Mouse (Mus musculus) neural tube, embryonic 13.5 days (tissue): ENCODE results near the gene Mettl16. TPM values are rescaled to one million over a fixed set of nuclear protein-coding genes. Genes with fewer than 3 reads are reported as not detected.

Experiments
- ATAC-seq: fragments of 200-750 bp; cut with Nextera tagmentation; 2 replicates; pipeline ENCODE4 v1.8.0; 2017; ENCODE audit warnings: low read depth, mild to moderate bottlenecking, moderate TSS enrichment, moderate library complexity
- H3K27ac ChIP-seq: fragments of 300-500 bp; sonication (generic); replicated peaks from 2 replicates; pipeline ENCODE4 v1.5.1; 2015; ENCODE audit warnings: moderate library complexity, mild to moderate bottlenecking, inconsistent platforms
- H3K27me3 ChIP-seq: fragments of 300-500 bp; sonication (generic); 2 replicates; pipeline ENCODE4 v1.6.1; 2015; ENCODE audit warnings: mild to moderate bottlenecking, inconsistent platforms
- H3K36me3 ChIP-seq: fragments of 300-500 bp; sonication (generic); 2 replicates; pipeline ENCODE4 v1.6.1; 2015; ENCODE audit warnings: mild to moderate bottlenecking, inconsistent platforms
- H3K4me1 ChIP-seq: fragments of 300-500 bp; sonication (generic); replicated peaks from 2 replicates; pipeline ENCODE4 v1.6.1; 2015; ENCODE audit warnings: inconsistent platforms
- H3K4me2 ChIP-seq: fragments of 300-500 bp; sonication (generic); 2 replicates; pipeline ENCODE4 v1.6.1; 2015; ENCODE audit warnings: inconsistent platforms, mild to moderate bottlenecking, moderate library complexity
- H3K4me3 ChIP-seq: fragments of 300-500 bp; sonication (generic); 2 replicates; pipeline ENCODE4 v1.5.1; 2015; ENCODE audit warnings: mild to moderate bottlenecking, inconsistent platforms
- H3K9ac ChIP-seq: fragments of 300-500 bp; sonication (generic); 2 replicates; pipeline ENCODE4 v1.6.1; 2015; ENCODE audit warnings: moderate library complexity, mild to moderate bottlenecking, inconsistent platforms
- H3K9me3 ChIP-seq: fragments of 300-500 bp; sonication (generic); 2 replicates; pipeline ENCODE4 v1.6.1; 2016; ENCODE audit warnings: inconsistent platforms
- WGBS: fragments of 180-500 bp; shearing (Covaris S2); methylation state at CpG from one replicate; pipeline ENCODE4 v1.1.7; 2015; 5-methylcytosine and 5-hydroxymethylcytosine counted together
- polyA plus RNA-seq: library from polyadenylated mRNA; unstranded; fragments of >200 nt; fragmentation: Nextera tagmentation; extraction: Ambion mirVana; gene quantifications from 2 replicates; pipeline ENCODE4 v1.2.1, GENCODE M21; 2015

Gene Mettl16
- polyA plus RNA-seq, 1 experiment from 2014 or later = 40.2 TPM

DNA sequence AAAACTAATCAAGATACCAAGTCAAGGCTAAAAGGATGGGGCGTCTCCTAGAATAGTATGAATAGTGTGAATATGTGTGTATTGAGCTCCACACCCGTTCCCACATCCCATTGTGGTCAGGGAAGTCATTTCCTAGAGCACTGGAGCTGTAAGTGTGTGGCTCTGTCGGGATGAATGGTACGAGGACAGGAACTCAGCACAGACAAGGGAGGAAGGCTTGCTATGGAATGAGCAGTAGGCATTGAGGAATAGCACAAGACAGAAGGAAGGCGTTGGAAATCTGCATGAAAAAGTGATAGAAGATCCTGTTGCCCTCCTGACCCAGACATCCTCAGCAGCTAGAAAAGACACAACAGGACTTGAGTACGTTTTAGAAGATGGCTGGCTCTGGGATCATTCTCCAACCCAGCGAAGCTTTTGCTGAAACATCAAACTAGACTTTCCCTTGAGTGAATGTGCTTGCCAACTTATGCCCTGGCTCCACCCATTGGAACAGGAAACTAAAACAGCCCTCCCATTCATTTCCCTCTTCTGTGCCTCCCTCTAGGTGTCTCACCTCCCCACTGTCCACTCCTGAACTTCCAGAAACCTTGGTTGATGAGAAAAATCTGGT lies 57.3 kb downstream of the Mettl16 start:
- Histone ChIP-seq H3K4me3 (no peak overlapping the region), H3K4me1 (peaks cover 18% of the 10 kb centered on the region), H3K9me3 (no peaks in the 10 kb centered on the region), H3K4me2 (no peak overlapping the region), H3K27me3 (no peaks in the 10 kb centered on the region), H3K27ac (no peak overlapping the region), H3K9ac (no peak overlapping the region), H3K36me3 (no peaks in the 10 kb centered on the region; the same call in 1 of the 2 replicates)
- WGBS = 76% methylated on average over 7 of the region's 7 CpGs
- ATAC-seq = no peak

GRCm38 (mm10) chr11:74828404-74828931 lies 57.8 kb downstream of the Mettl16 start:
- peaks cover 23% of the 10 kb centered on the region for H3K4me1 ChIP-seq
- no peaks in the 10 kb centered on the region for H3K36me3 ChIP-seq
- no peak overlapping the region for H3K27ac ChIP-seq
- no peak for ATAC-seq
- H3K9ac ChIP-seq = no peak overlapping the region
- H3K4me2 ChIP-seq = 0 out of 2 replicates have a peak overlapping the region, but pooled peaks have one; percentile 82
- no peak overlapping the region for H3K4me3 ChIP-seq
- no peaks in the 10 kb centered on the region for H3K27me3 ChIP-seq
- 36% methylated on average over 2 of the region's 2 CpGs for WGBS
- H3K9me3 ChIP-seq = no peaks in the 10 kb centered on the region

GRCm38 (mm10) chr11:74828965-74829550 lies 58.4 kb downstream of the Mettl16 start:
- Histone ChIP-seq H3K27ac (peak overlapping the region; percentile 96), H3K36me3 (no peaks in the 10 kb centered on the region), H3K9ac (peak overlapping the region; percentile 58), H3K4me3 (peak overlapping the region; percentile 99; the same call in 1 of the 2 replicates), H3K4me1 (peaks cover 29% of the 10 kb centered on the region), H3K27me3 (no peaks in the 10 kb centered on the region), H3K9me3 (no peaks in the 10 kb centered on the region), H3K4me2 (peak overlapping the region; percentile 82)
- 12% methylated on average over 11 of the region's 11 CpGs for WGBS
- ATAC-seq = no peak

GRCm38 (mm10) chr11:74829812-74830211 lies 59.2 kb downstream of the Mettl16 start:
- H3K27me3 ChIP-seq = no peaks in the 10 kb centered on the region
- ATAC-seq = peak; percentile 44
- 0% methylated on average over 20 of the region's 20 CpGs for WGBS
- peak overlapping the region; percentile 96 for H3K27ac ChIP-seq
- H3K4me3 ChIP-seq = peak overlapping the region; percentile 99
- H3K36me3 ChIP-seq = no peaks in the 10 kb centered on the region
- H3K9ac ChIP-seq = peak overlapping the region; percentile 58
- peaks cover 37% of the 10 kb centered on the region for H3K4me1 ChIP-seq
- peak overlapping the region; percentile 82 for H3K4me2 ChIP-seq
- H3K9me3 ChIP-seq = no peaks in the 10 kb centered on the region

DNA sequence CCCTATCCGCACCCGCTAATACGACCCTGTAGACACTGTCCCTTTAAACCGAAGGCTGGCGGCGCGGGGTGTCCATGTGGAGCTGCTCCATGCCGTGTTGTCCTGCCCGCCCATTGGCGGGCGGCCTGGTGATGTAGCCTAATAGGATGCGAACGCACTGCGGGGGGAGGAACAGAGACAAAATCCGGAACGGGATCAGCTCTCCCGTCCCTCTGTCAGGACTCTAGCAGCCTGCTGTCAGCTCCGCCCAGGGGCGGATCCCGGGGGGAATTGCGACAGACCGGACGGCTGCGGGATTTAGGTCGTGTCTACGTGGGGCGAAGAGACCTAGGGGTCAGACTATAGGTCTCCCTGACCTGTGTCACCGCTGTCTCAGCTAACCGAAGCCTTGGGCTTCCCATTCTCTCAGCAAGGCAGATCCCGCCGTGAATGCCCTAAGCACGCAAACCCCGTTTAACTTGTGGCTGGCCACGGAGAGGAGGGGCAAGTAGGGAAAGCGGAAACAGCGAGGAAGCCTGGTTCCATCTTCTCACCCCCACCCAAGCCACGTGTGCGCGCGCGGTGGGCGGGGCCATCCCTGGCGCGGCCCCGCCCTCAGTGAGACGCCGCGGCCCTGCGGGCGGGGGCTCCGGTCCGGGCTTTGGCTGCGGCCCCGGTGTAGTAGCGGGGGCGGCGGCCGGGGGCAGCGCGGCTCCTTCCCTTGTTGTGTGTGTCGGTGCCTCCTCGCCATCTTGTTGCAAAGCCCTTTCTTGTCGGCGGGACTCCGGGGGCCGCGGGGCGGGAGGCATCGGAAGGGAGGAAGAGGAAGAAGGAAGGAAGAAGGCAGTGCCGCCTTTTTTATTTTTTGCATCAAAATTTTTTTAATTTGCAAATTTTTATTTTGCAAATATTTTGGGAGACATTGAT lies 59.9 kb downstream of the Mettl16 start, which contains the start of gene Mnt:
Mnt (plus strand) TSS at position 665 of the 906 bp plus-strand sequence.
- Histone ChIP-seq H3K4me2 (peak within 1 kb of the TSS; percentile 82), H3K4me1 (peaks cover 41% of the 10 kb centered on the region), H3K4me3 (peak within 1 kb of the TSS; percentile 99), H3K9ac (peak within 1 kb of the TSS; percentile 98), H3K27ac (peak within 1 kb of the TSS; percentile 96), H3K27me3 (no peaks in the 10 kb centered on the region), H3K9me3 (no peaks in the 10 kb centered on the region), H3K36me3 (no peaks in the 10 kb centered on the region)
- ATAC-seq = peak; percentile 94
- WGBS = under 1% methylated on average over 70 of the region's 70 CpGs

- no peaks in the 10 kb centered on the region for H3K27me3 ChIP-seq
- peak; percentile 3; the same call in 1 of the 2 replicates for ATAC-seq
- under 1% methylated on average over 35 of the region's 35 CpGs for WGBS
- H3K4me3 ChIP-seq = peak overlapping the region; percentile 99
- no peaks in the 10 kb centered on the region for H3K36me3 ChIP-seq
- H3K4me2 ChIP-seq = peak overlapping the region; percentile 82
- peak overlapping the region; percentile 96 for H3K27ac ChIP-seq
- peak overlapping the region; percentile 98 for H3K9ac ChIP-seq
- peaks cover 48% of the 10 kb centered on the region for H3K4me1 ChIP-seq
- H3K9me3 ChIP-seq = no peaks in the 10 kb centered on the region
These were observed 60.6 kb downstream of the Mettl16 start for GRCm38 (mm10) chr11:74831191-74831605.

GRCm38 (mm10) chr11:74831606-74832451 lies 61.2 kb downstream of the Mettl16 start:
- H3K27ac ChIP-seq = peak overlapping the region; percentile 96
- H3K4me1 ChIP-seq = peaks cover 54% of the 10 kb centered on the region
- no peaks in the 10 kb centered on the region for H3K36me3 ChIP-seq
- no peaks in the 10 kb centered on the region for H3K27me3 ChIP-seq
- no peaks in the 10 kb centered on the region for H3K9me3 ChIP-seq
- ATAC-seq = peak; percentile 66
- H3K9ac ChIP-seq = peak overlapping the region; percentile 98
- H3K4me2 ChIP-seq = peak overlapping the region; percentile 82
- H3K4me3 ChIP-seq = peak overlapping the region; percentile 99
- under 1% methylated on average over 61 of the region's 61 CpGs for WGBS

DNA sequence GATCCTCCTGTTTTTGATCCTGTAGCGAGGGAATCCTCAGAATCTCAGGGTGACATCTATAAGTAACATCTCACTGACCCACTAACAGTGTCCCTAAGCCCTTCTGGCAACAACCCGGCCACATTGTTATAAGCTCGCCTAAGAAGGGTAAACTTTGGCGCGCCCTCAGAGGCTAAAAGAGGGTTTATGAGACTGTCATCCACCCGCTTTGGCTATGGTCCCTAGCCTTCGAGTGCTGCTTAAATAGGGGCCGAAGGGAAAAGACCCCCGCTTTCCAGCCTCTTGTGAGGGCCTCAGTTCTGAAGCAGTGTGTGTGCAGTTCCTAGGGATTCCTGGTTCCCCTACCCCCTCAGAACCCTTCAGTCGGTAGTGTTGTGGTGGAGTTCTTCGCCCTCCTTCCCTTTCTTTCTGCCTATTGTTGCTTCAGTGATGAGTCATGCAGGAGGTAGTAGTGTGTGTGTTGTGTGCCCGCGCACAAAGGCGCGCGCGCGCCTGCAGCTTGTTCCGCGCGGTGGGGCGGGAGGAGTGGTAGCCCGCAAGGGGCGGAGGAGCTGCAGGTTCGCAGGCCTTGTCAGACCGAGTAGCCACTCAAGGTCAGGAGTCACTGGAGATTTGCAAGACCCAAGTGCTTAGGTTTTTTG lies 62.0 kb downstream of the Mettl16 start:
- H3K9ac ChIP-seq = peak overlapping the region; percentile 98
- H3K36me3 ChIP-seq = no peaks in the 10 kb centered on the region
- peaks cover 62% of the 10 kb centered on the region for H3K4me1 ChIP-seq
- no peaks in the 10 kb centered on the region for H3K9me3 ChIP-seq
- H3K27me3 ChIP-seq = no peaks in the 10 kb centered on the region
- 0 out of 2 replicates have a peak, but pooled peaks have one; percentile 0 for ATAC-seq
- WGBS = under 1% methylated on average over 26 of the region's 26 CpGs
- H3K4me2 ChIP-seq = peak overlapping the region; percentile 82
- peak overlapping the region; percentile 96 for H3K27ac ChIP-seq
- peak overlapping the region; percentile 99 for H3K4me3 ChIP-seq

- H3K4me2 ChIP-seq = peak overlapping the region; percentile 82
- H3K27ac ChIP-seq = 0 out of 2 replicates have a peak overlapping the region, but pooled peaks have one; percentile 96
- peak overlapping the region; percentile 99 for H3K4me3 ChIP-seq
- H3K9me3 ChIP-seq = no peaks in the 10 kb centered on the region
- peaks cover 68% of the 10 kb centered on the region for H3K4me1 ChIP-seq
- WGBS = 82% methylated on average over 8 of the region's 8 CpGs
- peak overlapping the region; percentile 98 for H3K9ac ChIP-seq
- no peak for ATAC-seq
- H3K36me3 ChIP-seq = no peaks in the 10 kb centered on the region
- H3K27me3 ChIP-seq = no peaks in the 10 kb centered on the region
These were observed 63.1 kb downstream of the Mettl16 start for GRCm38 (mm10) chr11:74833536-74834358.

GRCm38 (mm10) chr11:74834359-74834638 lies 63.7 kb downstream of the Mettl16 start:
- H3K27me3 ChIP-seq = no peaks in the 10 kb centered on the region
- H3K36me3 ChIP-seq = no peaks in the 10 kb centered on the region
- WGBS = 70% methylated on average over 1 of the region's 1 CpGs
- H3K4me1 ChIP-seq = peaks cover 68% of the 10 kb centered on the region
- no peak for ATAC-seq
- H3K9me3 ChIP-seq = no peaks in the 10 kb centered on the region
- H3K4me3 ChIP-seq = no peak overlapping the region
- H3K27ac ChIP-seq = 0 out of 2 replicates have a peak overlapping the region, but pooled peaks have one; percentile 5
- 0 out of 2 replicates have a peak overlapping the region, but pooled peaks have one; percentile 26 for H3K9ac ChIP-seq
- H3K4me2 ChIP-seq = peak overlapping the region; percentile 82; the same call in 1 of the 2 replicates
